Mouse (Mus musculus) gastrocnemius, postnatal 10 days (tissue): ENCODE results near the gene Kif1a. TPM values are rescaled to one million over a fixed set of nuclear protein-coding genes. Genes with fewer than 3 reads are reported as not detected.

ENCODE experiments used
- DNase-seq: peaks from one replicate; pipeline ENCODE4 v3.0.0; 2021; ENCODE audit warnings: mixed read lengths
- total RNA-seq, 2 experiments: library from RNA; stranded (reverse); gene quantifications; 2 replicates each; pipeline ENCODE4 v1.2.3; 2021

Kif1a gene
- total RNA-seq, 2 experiments from 2014 or later = 4.7 to 6.3 TPM

GRCm38 (mm10) chr1:93020602-93021001 lies 81.1 kb downstream of the Kif1a start:
- no peak for DNase-seq

GRCm38 (mm10) chr1:93018716-93019115 lies 83.0 kb downstream of the Kif1a start:
- DNase-seq = no peak

- DNase-seq = no peak
Observed at GRCm38 (mm10) chr1:93015136-93015535, 86.6 kb downstream of the Kif1a start.

GRCm38 (mm10) chr1:93014460-93014859 lies 87.3 kb downstream of the Kif1a start:
- DNase-seq = peak; percentile 88

GRCm38 (mm10) chr1:93013367-93013766 lies 88.4 kb downstream of the Kif1a start:
- DNase-seq = no peak

GRCm38 (mm10) chr1:93012103-93012585 lies 89.6 kb downstream of the Kif1a start:
- no peak for DNase-seq

- peak; percentile 35 for DNase-seq
Observed at GRCm38 (mm10) chr1:93010731-93011130, 91.0 kb downstream of the Kif1a start.

GRCm38 (mm10) chr1:93009196-93009595 lies 92.6 kb downstream of the Kif1a start:
- no peak for DNase-seq

- no peak for DNase-seq
Observed at GRCm38 (mm10) chr1:93006061-93006460, 95.7 kb downstream of the Kif1a start, which contains the start of gene Aqp12. Gene Aqp12 (plus strand): TSS chr1:93006334.

GRCm38 (mm10) chr1:92992880-92993279 lies 108.9 kb downstream of the Kif1a start:
- DNase-seq = no peak

GRCm38 (mm10) chr1:92992214-92992855 lies 109.4 kb downstream of the Kif1a start:
- no peak for DNase-seq

GRCm38 (mm10) chr1:92989891-92990290 lies 111.9 kb downstream of the Kif1a start:
- DNase-seq = no peak

- DNase-seq = no peak
Observed at GRCm38 (mm10) chr1:92988894-92989293, 112.9 kb downstream of the Kif1a start.

- no peak for DNase-seq
Observed at GRCm38 (mm10) chr1:92984999-92985398, 116.8 kb downstream of the Kif1a start.

- DNase-seq = no peak
Observed at GRCm38 (mm10) chr1:92982931-92983605, 118.7 kb downstream of the Kif1a start.

GRCm38 (mm10) chr1:92981056-92981845 lies 120.5 kb downstream of the Kif1a start:
- no peak for DNase-seq

- no peak for DNase-seq
Observed at GRCm38 (mm10) chr1:92979073-92979602, 122.6 kb downstream of the Kif1a start.

- no peak for DNase-seq
Observed at GRCm38 (mm10) chr1:92978645-92979044, 123.1 kb downstream of the Kif1a start.

GRCm38 (mm10) chr1:92976141-92976566 lies 125.6 kb downstream of the Kif1a start:
- no peak for DNase-seq

- DNase-seq = peak; percentile 44
Observed at GRCm38 (mm10) chr1:92972854-92973253, 128.9 kb downstream of the Kif1a start.

- no peak for DNase-seq
Observed at GRCm38 (mm10) chr1:92971879-92972795, 129.6 kb downstream of the Kif1a start.
